Mouse (Mus musculus) forebrain, embryonic 16.5 days (tissue): ENCODE measurements around the gene Arhgap10. TPM values are rescaled to one million over a fixed set of nuclear protein-coding genes. Genes with fewer than 3 reads are reported as not detected.

Source experiments
- ATAC-seq: fragments of 200-750 bp; cut with Nextera tagmentation; 2 replicates; pipeline ENCODE4 v1.8.0; 2017; ENCODE audit warnings: mild to moderate bottlenecking, moderate library complexity
- H3K27ac ChIP-seq: fragments of 300-500 bp; sonication (generic); 2 replicates; pipeline ENCODE4 v1.5.1; 2014; ENCODE audit warnings: low read length, control low read depth
- H3K27me3 ChIP-seq: fragments of 300-500 bp; sonication (generic); replicated peaks from 2 replicates; pipeline ENCODE4 v1.6.1; 2014; ENCODE audit warnings: low read length; ENCODE audit not compliant: control insufficient read depth, insufficient read depth
- H3K36me3 ChIP-seq: fragments of 300-500 bp; sonication (generic); 2 replicates; pipeline ENCODE4 v1.6.1; 2014; ENCODE audit not compliant: control insufficient read depth, insufficient read depth
- H3K4me1 ChIP-seq: fragments of 300-500 bp; sonication (generic); replicated peaks from 2 replicates; pipeline ENCODE4 v1.6.1; 2014; ENCODE audit warnings: low read length; ENCODE audit not compliant: control insufficient read depth, insufficient read depth
- H3K4me2 ChIP-seq: fragments of 300-500 bp; sonication (generic); 2 replicates; pipeline ENCODE4 v1.6.1; 2014; ENCODE audit warnings: mild to moderate bottlenecking, low read length, control low read depth
- H3K4me3 ChIP-seq: fragments of 300-500 bp; sonication (generic); replicated peaks from 2 replicates; pipeline ENCODE4 v1.5.1; 2014; ENCODE audit warnings: mild to moderate bottlenecking, low read length, control low read depth
- H3K9ac ChIP-seq: fragments of 300-500 bp; sonication (generic); replicated peaks from 2 replicates; pipeline ENCODE4 v1.6.1; 2014; ENCODE audit warnings: low read depth, low read length, control low read depth
- H3K9me3 ChIP-seq: fragments of 300-500 bp; sonication (generic); 2 replicates; pipeline ENCODE4 v1.6.1; 2016; ENCODE audit warnings: low read length; ENCODE audit not compliant: control insufficient read depth
- WGBS: fragments of 180-500 bp; shearing (Covaris S2); extraction: QIAGEN DNeasy Blood & Tissue Kit; methylation state at CpG from one replicate; pipeline ENCODE4 v1.1.7; 2014; 5-methylcytosine and 5-hydroxymethylcytosine counted together
- polyA plus RNA-seq: library from polyadenylated mRNA; unstranded; fragments of >200 nt; fragmentation: Nextera tagmentation; extraction: Ambion mirVana; gene quantifications from 2 replicates; pipeline ENCODE4 v1.2.1, GENCODE M21; 2015

Gene Arhgap10
- polyA plus RNA-seq, 1 experiment from 2014 or later = 3.7 TPM

DNA sequence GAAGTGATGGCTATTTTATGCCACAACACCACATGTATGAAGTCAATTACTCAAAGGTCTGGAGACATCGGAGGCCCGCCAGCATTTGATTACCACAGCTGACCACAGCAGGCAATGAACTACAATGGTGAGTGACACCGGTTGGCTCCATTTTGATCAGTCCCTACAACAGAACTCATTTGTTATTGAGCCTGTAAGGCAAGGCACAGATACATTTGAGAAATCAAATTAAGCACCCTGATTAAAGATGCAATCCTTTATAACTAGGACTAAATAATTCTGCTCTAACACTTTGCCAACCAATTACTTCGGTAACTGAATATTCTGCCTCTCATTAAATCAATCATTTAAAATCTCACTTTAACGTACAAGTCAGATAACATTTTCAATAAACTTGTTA lies 157.3 kb downstream of the Arhgap10 start:
- ATAC-seq = peak; percentile 35; the same call in 1 of the 2 replicates
- H3K27ac ChIP-seq = no peak overlapping the region
- no peaks in the 10 kb centered on the region for H3K36me3 ChIP-seq
- no peak overlapping the region for H3K4me3 ChIP-seq
- no peaks in the 10 kb centered on the region for H3K27me3 ChIP-seq
- H3K4me1 ChIP-seq = peaks cover 26% of the 10 kb centered on the region
- H3K9ac ChIP-seq = no peak overlapping the region
- no peak overlapping the region for H3K4me2 ChIP-seq
- no peaks in the 10 kb centered on the region for H3K9me3 ChIP-seq
- 23% methylated on average over 5 of the region's 5 CpGs for WGBS

DNA sequence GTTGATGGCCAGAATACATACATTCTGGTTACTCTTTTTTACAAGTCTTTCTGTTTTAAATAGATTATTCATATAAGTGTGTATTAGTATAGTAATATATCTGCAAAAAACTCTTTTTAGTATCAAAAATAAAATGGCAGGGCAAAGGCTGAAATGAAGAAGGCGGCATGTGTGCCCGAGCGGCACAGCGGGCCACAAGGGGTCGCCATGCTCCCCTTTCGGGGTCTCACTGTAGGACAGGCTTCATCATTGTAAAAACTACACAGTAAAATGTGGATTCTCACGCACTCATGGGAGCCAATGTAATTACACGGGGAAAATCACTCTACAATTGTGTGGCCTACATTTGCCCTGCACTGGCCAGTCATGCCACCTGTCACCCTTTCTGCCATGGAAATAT lies 160.6 kb downstream of the Arhgap10 start:
- H3K4me1 ChIP-seq = peaks cover 17% of the 10 kb centered on the region
- no peak for ATAC-seq
- no peaks in the 10 kb centered on the region for H3K27me3 ChIP-seq
- H3K36me3 ChIP-seq = no peaks in the 10 kb centered on the region
- 70% methylated on average over 8 of the region's 8 CpGs for WGBS
- no peak overlapping the region for H3K27ac ChIP-seq
- H3K9me3 ChIP-seq = no peaks in the 10 kb centered on the region
- no peak overlapping the region for H3K4me2 ChIP-seq
- no peak overlapping the region for H3K9ac ChIP-seq
- no peak overlapping the region for H3K4me3 ChIP-seq

DNA sequence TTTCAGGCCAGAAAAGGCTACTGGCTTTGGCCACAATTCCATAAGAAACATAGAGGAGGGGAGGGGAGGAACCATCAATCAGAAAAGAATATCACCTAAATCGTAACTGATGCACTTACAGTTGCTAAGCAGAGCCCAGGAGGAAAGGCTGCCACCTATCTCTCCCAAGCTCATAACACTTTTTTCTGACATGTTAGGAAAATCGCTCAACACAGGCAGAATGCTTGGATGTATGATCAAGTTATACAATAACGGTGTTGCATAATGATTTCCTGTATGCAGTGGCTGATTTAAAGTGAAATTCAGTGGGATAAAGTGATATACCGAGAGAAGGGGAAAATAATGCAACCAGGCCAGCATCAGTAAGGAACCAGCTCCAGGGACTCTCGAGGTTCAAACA lies 162.4 kb downstream of the Arhgap10 start:
- Histone ChIP-seq H3K36me3 (no peaks in the 10 kb centered on the region), H3K27me3 (no peaks in the 10 kb centered on the region), H3K27ac (no peak overlapping the region), H3K4me3 (no peak overlapping the region), H3K9ac (no peak overlapping the region), H3K9me3 (no peaks in the 10 kb centered on the region), H3K4me1 (peaks cover 5% of the 10 kb centered on the region), H3K4me2 (no peak overlapping the region)
- ATAC-seq = no peak
- WGBS = 85% methylated on average over 5 of the region's 5 CpGs

DNA sequence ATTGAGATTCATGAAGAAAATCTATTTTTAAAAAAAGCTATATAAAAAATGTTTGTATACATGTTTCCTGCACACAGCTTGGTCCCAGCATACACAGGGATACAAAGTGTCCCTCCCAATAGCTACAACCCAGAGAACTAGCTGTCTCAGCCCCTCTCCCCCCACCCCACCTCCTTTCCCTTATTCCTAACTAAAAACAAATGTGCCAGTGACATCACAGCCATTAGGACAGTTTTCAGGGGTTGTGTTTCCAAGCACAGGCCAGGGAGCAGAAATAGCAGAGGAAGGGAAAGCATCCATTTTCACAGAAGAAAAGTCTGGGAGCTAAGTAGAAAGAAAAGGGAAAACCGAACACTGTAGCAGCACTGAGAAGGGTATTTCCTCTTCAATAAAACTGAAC lies 163.6 kb downstream of the Arhgap10 start:
- ATAC-seq = no peak
- Histone ChIP-seq H3K27ac (no peak overlapping the region), H3K27me3 (no peaks in the 10 kb centered on the region), H3K9me3 (no peaks in the 10 kb centered on the region), H3K4me3 (no peak overlapping the region), H3K4me2 (no peak overlapping the region), H3K9ac (no peak overlapping the region), H3K36me3 (no peaks in the 10 kb centered on the region), H3K4me1 (no peaks in the 10 kb centered on the region)
- WGBS = 79% methylated on average over 1 of the region's 1 CpGs

DNA sequence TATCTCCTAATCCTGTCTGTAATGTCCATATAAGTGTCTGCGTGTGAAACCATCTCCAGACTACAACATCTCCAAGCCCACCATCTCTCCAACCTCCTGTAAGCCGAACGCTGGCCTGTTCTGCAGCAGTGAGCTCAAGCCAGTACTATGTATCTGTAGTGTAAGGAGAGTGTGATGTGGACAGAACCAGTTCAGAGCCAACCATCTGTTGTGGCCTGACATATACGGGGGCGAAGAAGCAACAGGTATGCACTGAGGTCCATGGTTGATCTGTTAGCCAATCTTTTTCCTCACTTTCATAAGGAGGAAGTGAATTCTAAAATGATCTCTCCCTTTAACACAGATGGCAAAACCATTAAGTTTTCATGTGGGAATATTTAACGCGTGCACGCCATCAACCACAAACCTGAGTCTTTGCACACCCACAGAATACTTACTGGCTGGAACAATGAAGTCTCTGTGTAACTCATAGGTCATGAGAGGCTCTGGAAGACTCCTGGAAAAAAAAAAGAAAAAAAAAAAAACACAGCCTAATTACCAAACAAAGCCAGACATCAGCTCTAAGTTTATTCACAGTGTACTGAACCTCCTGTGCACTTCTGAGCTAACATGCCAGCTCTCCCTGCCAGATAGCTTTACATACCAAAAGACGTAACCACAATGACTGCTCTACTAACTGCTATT lies 166.4 kb downstream of the Arhgap10 start:
- H3K9me3 ChIP-seq = no peaks in the 10 kb centered on the region
- no peaks in the 10 kb centered on the region for H3K36me3 ChIP-seq
- H3K9ac ChIP-seq = no peak overlapping the region
- 0 out of 2 replicates have a peak, but pooled peaks have one; percentile 30 for ATAC-seq
- no peak overlapping the region for H3K4me2 ChIP-seq
- H3K4me3 ChIP-seq = no peak overlapping the region
- no peaks in the 10 kb centered on the region for H3K4me1 ChIP-seq
- 62% methylated on average over 9 of the region's 9 CpGs for WGBS
- H3K27ac ChIP-seq = no peak overlapping the region
- H3K27me3 ChIP-seq = no peaks in the 10 kb centered on the region

DNA sequence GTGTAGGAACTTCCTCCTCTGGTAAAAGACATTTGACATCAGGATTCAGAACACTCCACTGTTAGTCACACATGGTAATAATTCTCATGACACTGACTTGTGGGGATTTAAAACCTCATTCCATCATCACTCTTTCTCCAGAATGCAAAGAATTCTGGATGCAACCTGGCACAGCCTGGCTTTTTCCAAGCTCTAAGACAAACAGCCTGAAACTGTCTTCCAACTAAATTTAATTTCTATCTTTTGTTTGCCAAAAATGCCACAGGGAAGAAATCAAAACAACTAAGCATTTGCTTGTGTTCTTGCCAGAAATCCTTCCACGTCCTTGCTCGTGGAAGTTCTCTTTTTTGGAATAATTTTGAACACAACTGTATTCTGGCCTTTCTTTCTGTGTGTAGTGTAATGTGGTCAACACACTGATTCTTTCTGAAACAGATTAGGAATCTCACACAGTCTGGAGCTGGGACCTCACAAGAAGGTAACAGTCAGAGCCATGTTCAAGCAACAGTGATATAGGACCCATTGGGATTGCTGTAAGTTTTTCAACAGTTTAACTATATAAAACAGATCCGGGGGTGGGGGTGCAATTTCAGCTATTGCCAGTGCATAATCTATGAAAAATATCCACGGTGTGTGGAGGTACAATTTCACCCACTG lies 167.5 kb downstream of the Arhgap10 start:
- ATAC-seq = no peak
- Histone ChIP-seq H3K4me3 (no peak overlapping the region), H3K27me3 (no peaks in the 10 kb centered on the region), H3K9ac (no peak overlapping the region), H3K9me3 (no peaks in the 10 kb centered on the region), H3K4me2 (no peak overlapping the region), H3K4me1 (no peaks in the 10 kb centered on the region), H3K36me3 (no peaks in the 10 kb centered on the region), H3K27ac (no peak overlapping the region)
- 59% methylated on average over 4 of the region's 4 CpGs for WGBS

DNA sequence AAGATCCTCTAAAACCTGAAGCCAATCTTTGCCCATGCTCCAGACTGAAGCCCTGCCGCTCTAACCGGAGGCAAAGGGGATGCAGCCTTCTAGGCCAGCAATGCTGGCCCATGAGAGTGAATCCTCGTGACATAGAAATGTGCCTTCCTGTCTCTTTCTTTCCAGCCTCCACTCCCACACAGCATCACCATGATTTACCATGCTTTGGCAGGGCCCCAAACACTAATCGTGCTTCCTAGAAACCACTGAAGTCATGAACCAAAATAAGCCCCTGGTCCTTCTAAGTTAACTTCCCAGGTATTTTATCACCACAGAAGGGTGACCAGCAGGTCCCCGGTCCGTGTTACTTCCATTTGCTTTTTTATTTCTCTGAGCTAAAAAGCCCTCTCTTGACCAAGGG lies 173.8 kb downstream of the Arhgap10 start:
- no peak overlapping the region for H3K27ac ChIP-seq
- no peak overlapping the region for H3K9ac ChIP-seq
- 90% methylated on average over 6 of the region's 6 CpGs for WGBS
- H3K36me3 ChIP-seq = no peaks in the 10 kb centered on the region
- H3K27me3 ChIP-seq = no peaks in the 10 kb centered on the region
- no peaks in the 10 kb centered on the region; the same call in 1 of the 2 replicates for H3K4me1 ChIP-seq
- no peaks in the 10 kb centered on the region for H3K9me3 ChIP-seq
- no peak overlapping the region for H3K4me3 ChIP-seq
- ATAC-seq = no peak
- no peak overlapping the region for H3K4me2 ChIP-seq

DNA sequence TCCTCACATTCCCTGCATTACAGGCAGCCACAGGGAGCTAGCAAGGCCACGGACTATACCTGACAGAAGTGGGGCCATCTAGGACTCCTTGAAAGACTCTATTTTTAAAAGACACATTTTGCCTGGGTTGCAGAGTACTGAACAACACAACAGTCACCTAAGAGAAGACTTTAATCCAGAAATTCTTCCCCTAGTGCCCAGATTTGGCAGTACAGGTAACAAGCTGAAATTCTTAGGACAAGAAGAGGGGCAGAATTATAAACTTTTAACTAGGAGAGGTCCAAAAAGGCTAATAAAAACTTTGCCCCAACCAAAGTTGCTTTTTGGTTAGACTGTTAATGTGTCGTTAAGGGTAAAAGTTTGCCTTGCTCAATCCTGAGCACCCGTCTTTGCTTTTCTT lies 174.4 kb downstream of the Arhgap10 start:
- WGBS = 96% methylated on average over 3 of the region's 3 CpGs

DNA sequence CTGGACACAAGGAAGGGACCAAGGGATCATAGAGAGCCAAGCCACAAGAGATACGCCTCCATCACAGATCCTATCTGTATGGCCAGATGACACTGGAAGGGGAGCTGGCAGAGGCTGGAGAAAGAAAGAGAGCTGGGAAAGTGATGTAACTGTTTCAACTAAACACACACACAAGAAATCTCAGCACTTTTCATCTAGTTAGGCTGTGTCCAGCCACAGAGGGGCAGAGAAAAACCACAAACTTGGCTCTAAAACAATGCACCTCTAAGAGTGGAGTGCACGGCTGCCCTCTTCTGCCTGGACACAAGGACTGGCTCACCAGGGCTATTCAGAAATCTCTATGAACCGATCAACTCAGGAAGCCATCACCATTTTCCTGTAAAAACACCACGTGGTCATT lies 175.6 kb downstream of the Arhgap10 start:
- Histone ChIP-seq H3K4me3 (no peak overlapping the region), H3K4me2 (no peak overlapping the region), H3K36me3 (no peaks in the 10 kb centered on the region), H3K27me3 (no peaks in the 10 kb centered on the region), H3K4me1 (no peaks in the 10 kb centered on the region; the same call in 1 of the 2 replicates), H3K27ac (no peak overlapping the region), H3K9ac (no peak overlapping the region), H3K9me3 (no peaks in the 10 kb centered on the region)
- no peak for ATAC-seq
- 73% methylated on average over 4 of the region's 4 CpGs for WGBS

More for the DNA sequence above, 174.4 kb downstream of the Arhgap10 start:
- ATAC-seq = no peak
- H3K27ac ChIP-seq = no peak overlapping the region
- no peaks in the 10 kb centered on the region for H3K36me3 ChIP-seq
- no peak overlapping the region for H3K9ac ChIP-seq
- no peak overlapping the region for H3K4me3 ChIP-seq
- no peaks in the 10 kb centered on the region for H3K27me3 ChIP-seq
- H3K4me2 ChIP-seq = no peak overlapping the region
- H3K9me3 ChIP-seq = no peaks in the 10 kb centered on the region
- no peaks in the 10 kb centered on the region; the same call in 1 of the 2 replicates for H3K4me1 ChIP-seq
